Mouse (Mus musculus) macrophage (primary cell): ENCODE measurements around the gene Myo15. TPM values are rescaled to one million over a fixed set of nuclear protein-coding genes. Genes with fewer than 3 reads are reported as not detected.
"Not testable (repeated sequence)": the region's sequence is repeated elsewhere in the genome, so short reads cannot be mapped to it uniquely, and the experiment has no call there.

Source experiments
- H3K27ac ChIP-seq: fragments of 350-480 bp; formaldehyde crosslinking; 2 replicates; pipeline ENCODE4 v1.9.0; 2021
- H3K36me3 ChIP-seq: fragments of 350-480 bp; formaldehyde crosslinking; 2 replicates; pipeline ENCODE4 v1.9.0; 2021; ENCODE audit errors: inconsistent target
- H3K4me3 ChIP-seq: fragments of 350-480 bp; formaldehyde crosslinking; 2 replicates; pipeline ENCODE4 v1.9.0; 2021; ENCODE audit errors: inconsistent target
- H3K79me2 ChIP-seq: fragments of 350-480 bp; formaldehyde crosslinking; 2 replicates; pipeline ENCODE4 v1.9.0; 2021; ENCODE audit errors: inconsistent target
- WGBS: methylation state at CpG from one replicate; pipeline ENCODE4 v1.1.7; 2026; ENCODE audit warnings: inconsistent platforms; ENCODE audit not compliant: missing documents; 5-methylcytosine and 5-hydroxymethylcytosine counted together
- polyA plus RNA-seq: library from polyadenylated mRNA; stranded (reverse); fragments of 250-400 nt; gene quantifications from 3 replicates; pipeline ENCODE4 v1.2.4, GENCODE M21; 2018; ENCODE audit warnings: inconsistent platforms

The Myo15 gene
- polyA plus RNA-seq, 1 experiment from 2014 or later = not detected

DNA sequence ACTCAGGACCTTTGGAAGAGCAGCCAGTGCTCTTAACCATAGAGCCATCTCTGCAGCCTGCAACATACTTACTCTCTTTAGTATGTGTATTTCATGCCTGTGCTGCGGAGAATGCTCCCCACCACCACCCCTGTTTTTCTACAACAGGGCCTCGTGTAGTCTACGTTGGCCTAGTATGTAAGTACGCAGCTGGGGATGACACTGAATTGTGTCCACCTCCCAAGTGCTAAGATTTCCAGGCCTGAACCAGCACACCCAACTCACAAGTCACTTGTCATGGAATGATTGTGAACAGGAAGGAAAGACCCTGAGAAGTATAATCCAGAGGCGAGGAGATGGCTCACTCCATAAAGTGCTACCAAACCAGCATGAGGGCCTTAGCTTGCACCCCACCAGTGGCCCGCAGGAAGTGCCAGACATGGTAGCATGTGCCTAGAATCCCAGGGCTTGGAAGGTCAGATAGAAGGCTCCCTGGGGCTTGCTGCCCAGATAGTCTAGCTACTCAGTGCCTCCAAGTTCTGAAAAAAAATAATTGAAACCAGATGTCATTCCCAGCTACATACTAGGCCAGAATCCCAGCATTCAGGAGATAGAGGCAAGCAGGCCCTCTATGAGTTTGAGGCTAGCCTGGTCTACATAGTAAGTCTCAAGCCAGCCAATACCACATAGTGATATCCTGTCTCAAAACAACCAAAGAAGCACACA is 53.7 kb downstream of the Myo15 start:
- 95% methylated on average over 6 of the region's 6 CpGs for WGBS
- Histone ChIP-seq H3K27ac (no peak overlapping the region), H3K79me2 (no peaks in the 10 kb centered on the region)

GRCm38 (mm10) chr11:60526461-60526860 is 57.3 kb downstream of the Myo15 start:
- Histone ChIP-seq H3K36me3 (no peaks in the 10 kb centered on the region), H3K27ac (no peak overlapping the region), H3K4me3 (no peak overlapping the region), H3K79me2 (no peaks in the 10 kb centered on the region)
- WGBS = 92% methylated on average over 4 of the region's 4 CpGs

More for the DNA sequence above, 53.7 kb downstream of the Myo15 start:
- H3K4me3 ChIP-seq = no peak overlapping the region
- no peaks in the 10 kb centered on the region for H3K36me3 ChIP-seq

- 80% methylated on average over 2 of the region's 2 CpGs for WGBS
- Histone ChIP-seq H3K36me3 (no peaks in the 10 kb centered on the region), H3K27ac (no peak overlapping the region), H3K4me3 (no peak overlapping the region), H3K79me2 (peaks cover 27% of the 10 kb centered on the region)
These were observed 66.5 kb downstream of the Myo15 start for GRCm38 (mm10) chr11:60535676-60536075.

- peak within 1 kb of the TSS; percentile 93 for H3K27ac ChIP-seq
- 34% methylated on average over 9 of the region's 9 CpGs for WGBS
- H3K36me3 ChIP-seq = no peaks in the 10 kb centered on the region
- peaks cover 34% of the 10 kb centered on the region for H3K79me2 ChIP-seq
- peak within 1 kb of the TSS; percentile 56 for H3K4me3 ChIP-seq
These were observed 67.2 kb downstream of the Myo15 start, which contains the start of gene Alkbh5 for GRCm38 (mm10) chr11:60536180-60536858. Alkbh5 (plus strand) TSS chr11:60536381.

- no peaks in the 10 kb centered on the region for H3K36me3 ChIP-seq
- H3K79me2 ChIP-seq = peaks cover 40% of the 10 kb centered on the region
- 0% methylated on average over 35 of the region's 37 CpGs for WGBS
- peak overlapping the region; percentile 93 for H3K27ac ChIP-seq
- H3K4me3 ChIP-seq = peak overlapping the region; percentile 56
These were observed 67.8 kb downstream of the Myo15 start for GRCm38 (mm10) chr11:60536859-60537467.

GRCm38 (mm10) chr11:60537468-60538347 is 68.6 kb downstream of the Myo15 start:
- Histone ChIP-seq H3K36me3 (no peaks in the 10 kb centered on the region), H3K27ac (peak overlapping the region; percentile 93), H3K4me3 (peak overlapping the region; percentile 79), H3K79me2 (peaks cover 48% of the 10 kb centered on the region)
- under 1% methylated on average over 89 of the region's 91 CpGs for WGBS

DNA sequence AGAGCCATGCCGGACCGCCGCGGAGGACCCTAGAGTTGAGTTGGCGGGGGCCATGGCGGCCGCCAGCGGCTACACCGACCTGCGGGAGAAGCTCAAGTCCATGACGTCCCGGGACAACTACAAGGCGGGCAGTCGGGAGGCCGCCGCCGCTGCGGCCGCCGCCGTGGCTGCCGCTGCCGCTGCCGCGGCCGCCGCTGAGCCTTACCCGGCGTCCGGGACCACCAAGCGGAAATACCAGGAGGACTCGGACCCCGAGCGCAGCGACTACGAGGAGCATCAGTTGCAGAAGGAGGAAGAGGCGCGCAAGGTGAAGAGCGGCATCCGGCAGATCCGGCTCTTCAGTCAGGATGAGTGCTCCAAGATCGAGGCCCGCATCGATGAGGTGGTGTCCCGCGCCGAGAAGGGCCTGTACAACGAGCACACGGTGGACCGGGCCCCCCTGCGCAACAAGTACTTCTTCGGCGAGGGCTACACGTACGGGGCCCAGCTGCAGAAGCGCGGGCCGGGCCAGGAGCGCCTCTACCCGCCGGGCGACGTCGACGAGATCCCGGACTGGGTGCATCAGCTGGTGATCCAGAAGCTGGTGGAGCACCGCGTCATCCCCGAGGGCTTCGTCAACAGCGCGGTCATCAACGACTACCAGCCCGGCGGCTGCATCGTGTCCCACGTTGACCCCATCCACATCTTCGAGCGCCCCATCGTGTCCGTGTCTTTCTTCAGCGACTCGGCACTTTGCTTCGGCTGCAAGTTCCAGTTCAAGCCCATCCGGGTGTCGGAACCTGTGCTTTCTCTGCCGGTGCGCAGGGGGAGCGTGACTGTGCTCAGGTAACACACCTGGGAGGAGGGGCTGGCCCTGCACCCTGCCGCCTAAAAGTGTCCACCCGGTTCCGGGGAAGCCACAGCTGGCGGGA is 69.5 kb downstream of the Myo15 start:
- peaks cover 57% of the 10 kb centered on the region for H3K79me2 ChIP-seq
- peak overlapping the region; percentile 68 for H3K27ac ChIP-seq
- no peaks in the 10 kb centered on the region for H3K36me3 ChIP-seq
- H3K4me3 ChIP-seq = peak overlapping the region; percentile 79
- WGBS = 1% methylated on average over 91 of the region's 93 CpGs

GRCm38 (mm10) chr11:60539540-60539939 is 70.4 kb downstream of the Myo15 start:
- Histone ChIP-seq H3K79me2 (peaks cover 66% of the 10 kb centered on the region), H3K4me3 (peak overlapping the region; percentile 79), H3K36me3 (no peaks in the 10 kb centered on the region), H3K27ac (peak overlapping the region; percentile 68)
- WGBS = 17% methylated on average over 2 of the region's 2 CpGs

DNA sequence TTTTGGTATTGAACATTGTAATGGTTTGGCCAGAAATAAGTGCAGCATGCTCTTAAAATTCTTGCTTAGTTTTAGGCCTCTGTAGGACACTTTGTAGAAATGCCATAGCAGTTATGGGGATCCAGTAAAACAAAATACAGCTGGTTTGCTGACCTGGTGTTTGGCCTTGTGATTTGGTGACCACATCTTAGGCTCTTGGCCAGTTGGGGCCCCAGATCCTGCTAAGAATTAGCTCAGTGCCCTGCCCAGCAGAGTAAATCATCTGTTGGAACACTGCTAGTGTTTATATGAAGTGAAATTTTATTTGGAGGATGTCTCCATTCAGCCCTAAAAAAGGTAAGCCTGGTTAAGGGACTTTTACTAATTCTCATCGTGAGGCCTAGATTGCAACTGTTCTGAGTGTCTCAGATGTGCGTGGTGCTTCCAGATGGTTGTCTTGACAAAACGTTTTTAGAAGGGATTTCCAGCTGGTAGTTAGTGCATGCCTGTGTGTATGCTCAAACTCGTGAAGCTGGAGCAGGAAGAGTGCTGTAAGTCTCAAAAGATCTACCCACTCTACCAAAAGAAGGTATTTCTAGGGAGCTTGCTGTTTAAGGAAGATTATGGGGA is 71.0 kb downstream of the Myo15 start:
- H3K4me3 ChIP-seq = peak overlapping the region; percentile 79
- H3K36me3 ChIP-seq = no peaks in the 10 kb centered on the region
- peak overlapping the region; percentile 68 for H3K27ac ChIP-seq
- peaks cover 72% of the 10 kb centered on the region for H3K79me2 ChIP-seq
- 22% methylated on average over 4 of the region's 4 CpGs for whole genome bisulfite sequencing

DNA sequence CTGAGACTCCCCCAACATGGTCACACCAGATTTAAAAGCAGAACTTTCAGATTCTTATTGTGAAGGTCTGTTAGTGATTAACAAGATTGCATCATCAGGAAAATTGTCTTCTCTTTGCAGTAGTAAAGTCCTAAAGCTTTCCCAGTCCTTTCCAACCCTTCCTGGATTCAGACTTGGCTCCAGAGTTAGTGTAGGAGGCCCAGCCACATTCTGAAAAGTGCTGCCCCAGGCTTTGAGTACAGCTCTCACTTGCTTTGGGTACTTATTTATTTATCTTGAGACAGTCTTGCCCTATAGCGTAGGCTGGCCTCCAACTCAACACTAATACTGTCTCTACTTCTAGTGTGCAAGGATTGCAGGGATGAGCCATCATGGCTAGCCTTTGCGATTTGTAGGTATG is 71.6 kb downstream of the Myo15 start:
- peak overlapping the region; percentile 79 for H3K4me3 ChIP-seq
- H3K27ac ChIP-seq = peak overlapping the region; percentile 68
- 0 out of 2 replicates have a peak, but pooled peaks cover 1% of the 10 kb centered on the region for H3K36me3 ChIP-seq
- H3K79me2 ChIP-seq = peaks cover 78% of the 10 kb centered on the region
- 98% methylated on average over 2 of the region's 2 CpGs for WGBS

GRCm38 (mm10) chr11:60541831-60542230 is 72.7 kb downstream of the Myo15 start:
- Histone ChIP-seq H3K27ac (no peak overlapping the region), H3K36me3 (0 out of 2 replicates have a peak, but pooled peaks cover 5% of the 10 kb centered on the region), H3K79me2 (peaks cover 89% of the 10 kb centered on the region), H3K4me3 (no peak overlapping the region)
- WGBS = 98% methylated on average over 6 of the region's 6 CpGs

DNA sequence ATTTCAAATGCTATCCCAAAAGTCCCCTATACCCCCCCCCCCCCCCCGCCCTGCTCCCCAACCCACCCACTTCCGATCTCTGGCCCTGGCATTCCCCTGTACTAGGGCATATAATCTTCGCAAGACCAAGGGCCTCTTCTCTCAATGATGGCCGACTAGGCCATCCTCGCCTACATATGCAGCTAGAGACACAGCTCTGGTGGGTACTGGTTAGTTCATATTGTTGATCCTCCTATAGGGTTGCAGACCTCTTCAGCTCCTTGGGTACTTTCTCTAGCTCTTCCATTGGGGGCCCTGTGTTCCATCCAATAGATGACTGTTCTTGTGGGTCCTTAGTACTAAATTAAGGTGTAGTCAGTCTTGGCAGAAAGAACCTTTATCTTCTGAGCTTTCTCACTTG is 74.1 kb downstream of the Myo15 start:
- peaks cover 100% of the 10 kb centered on the region for H3K79me2 ChIP-seq
- not testable (repeated sequence) for H3K4me3 ChIP-seq, H3K27ac ChIP-seq
- H3K36me3 ChIP-seq = peaks cover 16% of the 10 kb centered on the region; the same call in 1 of the 2 replicates
- WGBS = 76% methylated on average over 3 of the region's 5 CpGs

- no peak overlapping the region for H3K27ac ChIP-seq
- H3K4me3 ChIP-seq = no peak overlapping the region
- H3K36me3 ChIP-seq = peaks cover 28% of the 10 kb centered on the region; the same call in 1 of the 2 replicates
- peaks cover 100% of the 10 kb centered on the region for H3K79me2 ChIP-seq
- 86% methylated on average over 4 of the region's 4 CpGs for WGBS
These were observed 76.3 kb downstream of the Myo15 start for GRCm38 (mm10) chr11:60545433-60545832.
